Mouse (Mus musculus) liver, embryonic 12.5 days (tissue): ENCODE results near the gene Wdr60. TPM values are rescaled to one million over a fixed set of nuclear protein-coding genes. Genes with fewer than 3 reads are reported as not detected.

ENCODE experiments used
- ATAC-seq: fragments of 200-750 bp; cut with Nextera tagmentation; 2 replicates; pipeline ENCODE4 v1.8.0; 2017; ENCODE audit warnings: moderate number of reproducible peaks, mild to moderate bottlenecking, moderate library complexity
- H3K27ac ChIP-seq: fragments of 300-500 bp; sonication (generic); 2 replicates; pipeline ENCODE4 v1.5.1; 2016; ENCODE audit warnings: mild to moderate bottlenecking
- H3K27me3 ChIP-seq: fragments of 300-500 bp; sonication (generic); replicated peaks from 2 replicates; pipeline ENCODE4 v1.6.1; 2016; ENCODE audit warnings: mild to moderate bottlenecking, moderate library complexity
- H3K36me3 ChIP-seq: fragments of 300-500 bp; sonication (generic); 2 replicates; pipeline ENCODE4 v1.6.1; 2016; ENCODE audit warnings: mild to moderate bottlenecking, moderate library complexity
- H3K4me1 ChIP-seq: fragments of 300-500 bp; sonication (generic); 2 replicates; pipeline ENCODE4 v1.6.1; 2016
- H3K4me2 ChIP-seq: fragments of 300-500 bp; sonication (generic); 2 replicates; pipeline ENCODE4 v1.6.1; 2016; ENCODE audit warnings: mild to moderate bottlenecking, moderate library complexity
- H3K4me3 ChIP-seq: fragments of 300-500 bp; sonication (generic); 2 replicates; pipeline ENCODE4 v1.5.1; 2016; ENCODE audit warnings: mild to moderate bottlenecking, moderate library complexity
- H3K9ac ChIP-seq: fragments of 300-500 bp; sonication (generic); 2 replicates; pipeline ENCODE4 v1.6.1; 2016; ENCODE audit warnings: mild to moderate bottlenecking, moderate library complexity
- H3K9me3 ChIP-seq: fragments of 300-500 bp; sonication (generic); replicated peaks from 2 replicates; pipeline ENCODE4 v1.6.1; 2016; ENCODE audit warnings: mild to moderate bottlenecking, moderate library complexity
- WGBS: fragments of 180-500 bp; shearing (Covaris S2); methylation state at CpG from one replicate; pipeline ENCODE4 v1.1.7; 2016; ENCODE audit not compliant: insufficient replicate concordance; 5-methylcytosine and 5-hydroxymethylcytosine counted together
- polyA plus RNA-seq: library from polyadenylated mRNA; unstranded; fragments of >200 nt; fragmentation: Nextera tagmentation; extraction: Ambion mirVana; gene quantifications from 2 replicates; pipeline ENCODE4 v1.2.1, GENCODE M21; 2016

Wdr60 gene
- polyA plus RNA-seq: 5.3 and 5.9 TPM in 2 replicates

GRCm38 (mm10) chr12:116262555-116263341 is at the start of gene Wdr60:
TSS of gene Wdr60 (minus strand) at chr12:116263022.
- Histone ChIP-seq H3K9ac (peak within 1 kb of the TSS; percentile 79), H3K27me3 (no peaks in the 10 kb centered on the region), H3K4me3 (peak within 1 kb of the TSS; percentile 69), H3K27ac (peak within 1 kb of the TSS; percentile 65; the same call in 1 of the 2 replicates), H3K4me2 (peak within 1 kb of the TSS; percentile 94), H3K4me1 (peaks cover 35% of the 10 kb centered on the region), H3K36me3 (no peaks in the 10 kb centered on the region), H3K9me3 (no peaks in the 10 kb centered on the region)
- WGBS: 4% methylated on average over 47 of the region's 47 CpGs
- peak; percentile 97 for ATAC-seq

- H3K36me3 ChIP-seq: no peaks in the 10 kb centered on the region
- 61% methylated on average over 2 of the region's 2 CpGs for WGBS
- H3K4me2 ChIP-seq: no peak overlapping the region
- no peak overlapping the region for H3K27ac ChIP-seq
- H3K4me3 ChIP-seq: no peak overlapping the region
- ATAC-seq: peak; percentile 49
- H3K27me3 ChIP-seq: no peaks in the 10 kb centered on the region
- peaks cover 24% of the 10 kb centered on the region for H3K4me1 ChIP-seq
- H3K9me3 ChIP-seq: no peaks in the 10 kb centered on the region
- H3K9ac ChIP-seq: no peak overlapping the region
Observed at GRCm38 (mm10) chr12:116308612-116309011, 45.8 kb upstream of the Wdr60 start.

- no peak for ATAC-seq
- Histone ChIP-seq H3K4me1 (peaks cover 17% of the 10 kb centered on the region), H3K27ac (no peak overlapping the region), H3K9ac (no peak overlapping the region), H3K36me3 (no peaks in the 10 kb centered on the region), H3K4me3 (no peak overlapping the region), H3K9me3 (no peaks in the 10 kb centered on the region), H3K4me2 (no peak overlapping the region), H3K27me3 (no peaks in the 10 kb centered on the region)
- 68% methylated on average over 3 of the region's 3 CpGs for WGBS
Observed at GRCm38 (mm10) chr12:116307870-116308269, 45.0 kb upstream of the Wdr60 start.

GRCm38 (mm10) chr12:116306042-116306441 is 43.2 kb upstream of the Wdr60 start:
- ATAC-seq: no peak
- WGBS: 85% methylated on average over 1 of the region's 1 CpGs
- H3K9ac ChIP-seq: no peak overlapping the region
- H3K4me3 ChIP-seq: no peak overlapping the region
- H3K4me2 ChIP-seq: no peak overlapping the region
- H3K27ac ChIP-seq: no peak overlapping the region
- H3K4me1 ChIP-seq: peaks cover 21% of the 10 kb centered on the region
- no peaks in the 10 kb centered on the region for H3K36me3 ChIP-seq
- no peaks in the 10 kb centered on the region for H3K27me3 ChIP-seq
- no peaks in the 10 kb centered on the region for H3K9me3 ChIP-seq

GRCm38 (mm10) chr12:116302181-116302580 is 39.4 kb upstream of the Wdr60 start:
- ATAC-seq: no peak
- H3K4me2 ChIP-seq: no peak overlapping the region
- H3K27me3 ChIP-seq: no peaks in the 10 kb centered on the region
- no peaks in the 10 kb centered on the region for H3K9me3 ChIP-seq
- peaks cover 6% of the 10 kb centered on the region; the same call in 1 of the 2 replicates for H3K36me3 ChIP-seq
- H3K4me3 ChIP-seq: no peak overlapping the region
- H3K9ac ChIP-seq: no peak overlapping the region
- H3K4me1 ChIP-seq: peaks cover 5% of the 10 kb centered on the region
- no peak overlapping the region for H3K27ac ChIP-seq

GRCm38 (mm10) chr12:116299906-116300305 is 37.1 kb upstream of the Wdr60 start:
- no peak for ATAC-seq
- no peaks in the 10 kb centered on the region for H3K27me3 ChIP-seq
- peaks cover 6% of the 10 kb centered on the region; the same call in 1 of the 2 replicates for H3K36me3 ChIP-seq
- H3K4me2 ChIP-seq: no peak overlapping the region
- peaks cover 5% of the 10 kb centered on the region for H3K4me1 ChIP-seq
- H3K9ac ChIP-seq: no peak overlapping the region
- H3K9me3 ChIP-seq: no peaks in the 10 kb centered on the region
- no peak overlapping the region for H3K4me3 ChIP-seq
- WGBS: 94% methylated on average over 2 of the region's 2 CpGs
- H3K27ac ChIP-seq: no peak overlapping the region

- Histone ChIP-seq H3K27ac (no peak overlapping the region; the same call in 1 of the 2 replicates), H3K4me3 (no peak overlapping the region), H3K27me3 (no peaks in the 10 kb centered on the region), H3K36me3 (no peaks in the 10 kb centered on the region), H3K9ac (no peak overlapping the region), H3K4me1 (peaks cover 5% of the 10 kb centered on the region; the same call in 1 of the 2 replicates), H3K4me2 (no peak overlapping the region), H3K9me3 (no peaks in the 10 kb centered on the region)
- ATAC-seq: no peak
- WGBS: 64% methylated on average over 4 of the region's 4 CpGs
Observed at GRCm38 (mm10) chr12:116293599-116294292, 30.9 kb upstream of the Wdr60 start.

- 41% methylated on average over 2 of the region's 2 CpGs for WGBS
- ATAC-seq: no peak
- Histone ChIP-seq H3K4me2 (no peak overlapping the region), H3K27ac (no peak overlapping the region), H3K27me3 (no peaks in the 10 kb centered on the region), H3K4me3 (no peak overlapping the region), H3K9ac (no peak overlapping the region), H3K36me3 (no peaks in the 10 kb centered on the region), H3K4me1 (peaks cover 5% of the 10 kb centered on the region; the same call in 1 of the 2 replicates), H3K9me3 (no peaks in the 10 kb centered on the region)
Observed at GRCm38 (mm10) chr12:116293185-116293584, 30.4 kb upstream of the Wdr60 start.

- 53% methylated on average over 2 of the region's 2 CpGs for WGBS
- peaks cover 36% of the 10 kb centered on the region for H3K4me1 ChIP-seq
- H3K9me3 ChIP-seq: no peaks in the 10 kb centered on the region
- no peak for ATAC-seq
- 0 out of 2 replicates have a peak overlapping the region, but pooled peaks have one; percentile 31 for H3K9ac ChIP-seq
- H3K4me2 ChIP-seq: peak overlapping the region; percentile 91
- no peaks in the 10 kb centered on the region for H3K27me3 ChIP-seq
- peak overlapping the region; percentile 41 for H3K4me3 ChIP-seq
- H3K36me3 ChIP-seq: 0 out of 2 replicates have a peak, but pooled peaks cover 4% of the 10 kb centered on the region
- peak overlapping the region; percentile 45; the same call in 1 of the 2 replicates for H3K27ac ChIP-seq
Observed at GRCm38 (mm10) chr12:116283511-116283910, 20.7 kb upstream of the Wdr60 start.

- no peaks in the 10 kb centered on the region for H3K9me3 ChIP-seq
- no peak for ATAC-seq
- WGBS: 63% methylated on average over 2 of the region's 2 CpGs
- peak overlapping the region; percentile 54; the same call in 1 of the 2 replicates for H3K9ac ChIP-seq
- H3K36me3 ChIP-seq: 0 out of 2 replicates have a peak, but pooled peaks cover 4% of the 10 kb centered on the region
- H3K4me3 ChIP-seq: peak overlapping the region; percentile 41
- peaks cover 42% of the 10 kb centered on the region for H3K4me1 ChIP-seq
- H3K4me2 ChIP-seq: peak overlapping the region; percentile 91
- H3K27ac ChIP-seq: peak overlapping the region; percentile 45; the same call in 1 of the 2 replicates
- no peaks in the 10 kb centered on the region for H3K27me3 ChIP-seq
Observed at GRCm38 (mm10) chr12:116282856-116283255, 20.0 kb upstream of the Wdr60 start.

- peak overlapping the region; percentile 97 for H3K9ac ChIP-seq
- no peaks in the 10 kb centered on the region for H3K27me3 ChIP-seq
- peak overlapping the region; percentile 91 for H3K4me2 ChIP-seq
- H3K9me3 ChIP-seq: no peaks in the 10 kb centered on the region
- peak overlapping the region; percentile 97 for H3K27ac ChIP-seq
- under 1% methylated on average over 55 of the region's 55 CpGs for whole genome bisulfite sequencing
- peak; percentile 53 for ATAC-seq
- H3K36me3 ChIP-seq: 0 out of 2 replicates have a peak, but pooled peaks cover 4% of the 10 kb centered on the region
- H3K4me1 ChIP-seq: peaks cover 54% of the 10 kb centered on the region
- H3K4me3 ChIP-seq: peak overlapping the region; percentile 91
Observed at GRCm38 (mm10) chr12:116281427-116282281, 18.8 kb upstream of the Wdr60 start.
